ENCODE assay signal across 8 mouse cellular contexts in the genomic region with DNA sequence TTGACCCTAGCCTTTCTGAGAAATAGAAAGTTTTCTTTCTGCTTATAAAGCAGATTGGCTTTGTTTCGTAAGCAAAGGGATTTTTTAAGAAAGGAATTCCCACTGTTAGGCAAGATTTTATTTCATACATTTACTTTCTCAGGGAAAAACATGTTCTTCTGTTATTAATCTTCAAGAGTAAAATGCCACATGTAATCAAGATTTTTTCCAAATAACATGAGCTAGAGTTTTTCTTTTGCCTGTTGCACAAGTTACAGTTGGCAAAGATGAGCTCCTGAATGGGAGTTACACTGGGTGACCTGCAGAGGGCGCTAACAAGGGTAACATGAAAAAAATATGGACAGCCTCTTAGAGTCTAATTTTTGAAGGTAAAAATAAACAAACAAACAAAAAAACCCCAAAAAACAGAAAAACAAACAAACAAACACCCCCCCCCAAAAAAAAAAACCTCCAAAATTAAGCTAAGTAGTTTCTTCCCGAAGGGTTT.
A peak's percentile ranks its signal among the peaks of the same experiment; 100 is the strongest.
DNase-seq lines count a peak whose midpoint lies in the region; ATAC-seq and TF ChIP-seq lines count a peak whose summit lies in the region.

No protein-coding gene starts in this region.

- no peak overlapping the region for H3K27ac ChIP-seq in forebrain, embryonic 14.5 days (ENCODE audit: low read depth, low read length)
- H3K27ac ChIP-seq in forebrain, embryonic 15.5 days (replicated peaks): no peak overlapping the region
- no peak overlapping the region for H3K27ac ChIP-seq in midbrain, postnatal 0 days (ENCODE audit: low read depth, low read length)
- H3K27ac ChIP-seq in midbrain, embryonic 10.5 days (replicated peaks): no peak overlapping the region

- no peaks in the 10 kb centered on the region for H3K9me3 ChIP-seq in forebrain, embryonic 14.5 days (replicated peaks; ENCODE audit: control insufficient read depth, low read length)
- no peaks in the 10 kb centered on the region for H3K9me3 ChIP-seq in forebrain, embryonic 15.5 days
- no peaks in the 10 kb centered on the region for H3K9me3 ChIP-seq in midbrain, postnatal 0 days (ENCODE audit: low read length)
- no peaks in the 10 kb centered on the region for H3K9me3 ChIP-seq in midbrain, embryonic 10.5 days (replicated peaks)

- ATAC-seq in forebrain, embryonic 14.5 days: no peak
- ATAC-seq in forebrain, embryonic 15.5 days (replicated peaks): no peak
- no peak for ATAC-seq in midbrain, postnatal 0 days (ENCODE audit: low FRiP score)
- ATAC-seq in granulocyte monocyte progenitor cell, adult 5-6 weeks (replicated peaks; ENCODE audit: poor library complexity, severe bottlenecking): no peak

- 66% methylated on average over 3 of the region's 3 CpGs for WGBS in forebrain, embryonic 14.5 days
- 70% methylated on average over 3 of the region's 3 CpGs for WGBS in forebrain, embryonic 15.5 days
- 67% methylated on average over 3 of the region's 3 CpGs for WGBS in midbrain, postnatal 0 days
- WGBS in midbrain, embryonic 10.5 days: 73% methylated on average over 3 of the region's 3 CpGs

- H3K4me3 ChIP-seq in forebrain, embryonic 14.5 days (ENCODE audit: low read depth, low read length): no peak overlapping the region
- no peak overlapping the region for H3K4me3 ChIP-seq in forebrain, embryonic 15.5 days
- no peak overlapping the region for H3K4me3 ChIP-seq in midbrain, postnatal 0 days (ENCODE audit: low read depth, low read length)
- H3K4me3 ChIP-seq in midbrain, embryonic 10.5 days: no peak overlapping the region

- TF ChIP-seq CTCF in midbrain, postnatal 0 days (IDR thresholded peaks at IDR 0.05): peak; percentile 68

- no peak overlapping the region for H3K9ac ChIP-seq in forebrain, embryonic 14.5 days (ENCODE audit: low read length)
- H3K9ac ChIP-seq in forebrain, embryonic 15.5 days (replicated peaks): no peak overlapping the region
- H3K9ac ChIP-seq in midbrain, postnatal 0 days (replicated peaks; ENCODE audit: low read length, poor library complexity, severe bottlenecking): no peak overlapping the region

- H3K27me3 ChIP-seq in forebrain, embryonic 14.5 days (replicated peaks; ENCODE audit: control insufficient read depth, insufficient read depth, low read length): no peaks in the 10 kb centered on the region
- H3K27me3 ChIP-seq in forebrain, embryonic 15.5 days: no peaks in the 10 kb centered on the region
- no peaks in the 10 kb centered on the region for H3K27me3 ChIP-seq in midbrain, postnatal 0 days (ENCODE audit: insufficient read depth, low read length)
- no peaks in the 10 kb centered on the region for H3K27me3 ChIP-seq in midbrain, embryonic 10.5 days (ENCODE audit: low read depth, poor library complexity, severe bottlenecking)

- peak; percentile 17 for DNase-seq in forebrain, embryonic 14.5 days (ENCODE audit: low spot score)
- peak; percentile 31 for DNase-seq in midbrain, postnatal 0 days (ENCODE audit: low spot score)
- DNase-seq in midbrain, embryonic 10.5 days (ENCODE audit: low spot score): no peak
- peak; percentile 23 to 59 for DNase-seq in cerebellum, postnatal 25 days
- peak; percentile 41 for DNase-seq in lung, postnatal 36 days
- no peak for DNase-seq in yolk sac, embryonic 10.5 days (ENCODE audit: low spot score)

- H3K36me3 ChIP-seq in forebrain, embryonic 14.5 days (ENCODE audit: control insufficient read depth, insufficient read depth, low read length): no peaks in the 10 kb centered on the region
- H3K36me3 ChIP-seq in forebrain, embryonic 15.5 days: no peaks in the 10 kb centered on the region
- peaks cover 12% of the 10 kb centered on the region for H3K36me3 ChIP-seq in midbrain, postnatal 0 days (ENCODE audit: insufficient read depth, low read length)
- H3K36me3 ChIP-seq in midbrain, embryonic 10.5 days: no peaks in the 10 kb centered on the region

- no peak overlapping the region for H3K4me2 ChIP-seq in forebrain, embryonic 14.5 days (ENCODE audit: low read length)
- no peak overlapping the region for H3K4me2 ChIP-seq in forebrain, embryonic 15.5 days (replicated peaks)
- H3K4me2 ChIP-seq in midbrain, postnatal 0 days (ENCODE audit: low read depth, low read length, poor library complexity, severe bottlenecking): no peak overlapping the region

- H3K4me1 ChIP-seq in forebrain, embryonic 14.5 days (ENCODE audit: control insufficient read depth, insufficient read depth, low read length): 0 out of 2 replicates have a peak, but pooled peaks cover 2% of the 10 kb centered on the region
- peaks cover 9% of the 10 kb centered on the region for H3K4me1 ChIP-seq in forebrain, embryonic 15.5 days
- no peaks in the 10 kb centered on the region for H3K4me1 ChIP-seq in midbrain, postnatal 0 days (ENCODE audit: insufficient read depth, low read length)
- H3K4me1 ChIP-seq in midbrain, embryonic 10.5 days: peaks cover 17% of the 10 kb centered on the region

Comparison
In these comparisons a context has a peak if more than half of its experiments do, and no peak if none do; other contexts are left out.
1. DNase-seq: peak in forebrain, embryonic 14.5 days (single experiment), midbrain, postnatal 0 days (single experiment), cerebellum, postnatal 25 days (2 of 2) and lung, postnatal 36 days (single experiment); none in midbrain, embryonic 10.5 days (single experiment) and yolk sac, embryonic 10.5 days (single experiment).